In the genomic region with DNA sequence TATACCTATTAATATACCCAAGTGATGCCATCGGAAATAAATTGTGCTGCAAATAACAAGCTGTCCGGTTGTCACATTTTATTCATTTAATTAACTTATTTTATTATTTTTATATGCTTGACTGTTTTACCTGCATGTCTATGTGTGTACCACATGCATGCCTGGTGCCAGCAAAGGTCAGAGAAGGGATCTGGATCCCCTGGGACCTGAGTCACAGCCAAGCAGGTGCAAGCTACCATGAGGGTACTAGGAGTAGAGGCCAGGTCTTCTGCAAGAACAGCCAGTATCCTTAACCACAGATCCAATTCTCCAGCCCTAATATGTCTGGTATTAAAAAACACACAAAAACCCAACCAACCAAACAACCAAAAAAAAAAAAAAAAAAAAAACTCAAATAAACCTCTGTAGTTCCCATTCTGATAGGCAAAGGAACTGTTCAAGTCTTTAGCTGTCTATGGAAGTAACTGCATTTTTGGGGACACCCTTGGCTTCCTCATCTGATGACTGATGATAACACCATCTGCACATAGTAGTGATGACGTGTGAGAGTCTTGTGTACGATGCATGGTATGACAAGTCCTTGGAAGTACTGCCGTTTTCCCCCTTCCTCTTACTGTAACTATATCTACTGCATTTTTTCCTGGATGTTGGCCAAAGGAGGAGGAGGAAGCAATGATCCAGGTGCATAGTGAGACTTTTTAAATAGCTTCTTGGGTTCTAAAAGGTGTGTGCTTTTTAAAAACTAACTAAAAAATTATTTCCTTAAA, we compare ENCODE assay signal across 21 mouse cellular contexts. TPM values are rescaled to one million over a fixed set of nuclear protein-coding genes. Genes with fewer than 3 reads are reported as not detected.
A peak's percentile ranks its signal among the peaks of the same experiment; 100 is the strongest.
DNase-seq lines count a peak whose midpoint lies in the region; ATAC-seq and TF ChIP-seq lines count a peak whose summit lies in the region.
"Had no signal": no experiment of that assay in that cellular context is flagged by ENCODE, and none has a peak within 500 bp of the region (broad histone marks: within the 10 kb centered on the region; RNA-seq: fewer than 3 reads in every experiment).

No protein-coding gene starts in this region.

- H3K4me1 ChIP-seq in liver, adult 2 months (ENCODE audit: control insufficient read depth, insufficient read depth, low read length) = no peaks in the 10 kb centered on the region
- no peaks in the 10 kb centered on the region for H3K4me1 ChIP-seq in liver, embryonic 12.5 days
- H3K4me1 ChIP-seq in embryonic fibroblast, embryonic 13.5 days (ENCODE audit: control insufficient read depth, insufficient read depth, low read length) = no peaks in the 10 kb centered on the region
- no peaks in the 10 kb centered on the region for H3K4me1 ChIP-seq in stomach, embryonic 15.5 days
- H3K4me1 ChIP-seq: embryonic facial prominence, embryonic 10.5 days; forebrain, embryonic 10.5 days; forebrain, embryonic 13.5 days; heart, embryonic 10.5 days; hindbrain, embryonic 12.5 days; hindbrain, embryonic 15.5 days had no signal

- no peaks in the 10 kb centered on the region for H3K27me3 ChIP-seq in liver, adult 2 months (ENCODE audit: control insufficient read depth, insufficient read depth, low read length)
- no peaks in the 10 kb centered on the region for H3K27me3 ChIP-seq in liver, embryonic 12.5 days (replicated peaks)
- no peaks in the 10 kb centered on the region for H3K27me3 ChIP-seq in stomach, embryonic 15.5 days (replicated peaks)
- H3K27me3 ChIP-seq: embryonic facial prominence, embryonic 13.5 days; forebrain, embryonic 13.5 days; hindbrain, embryonic 12.5 days; hindbrain, embryonic 15.5 days had no signal

- DNase-seq in liver, adult 2 months (ENCODE audit: extremely low read depth, low read depth, low spot score) = peak; percentile 6
- no peak for DNase-seq in layer of hippocampus, adult 9-11 months
- DNase-seq in frontal cortex, postnatal 36 days (ENCODE audit: low spot score in 2 of 2) = no peak
- DNase-seq: adrenal gland, adult 8-10 months; adrenal gland, postnatal 25 days; cerebellum, adult 11-12 months; cerebellum, adult 8-10 months; cerebellum, postnatal 36 days; gastrocnemius, postnatal 25 days; heart, adult 2 months had no signal

- no peak for TF ChIP-seq POLR2A in liver, adult 2 months (IDR thresholded peaks at IDR 0.05; ENCODE audit: extremely low read depth, insufficient read depth, low read length)
- peak; percentile 47 for TF ChIP-seq POLR2A in embryonic fibroblast, embryonic 13.5 days (IDR thresholded peaks at IDR 0.05; ENCODE audit: low read depth, low read length)

- H3K4me2 ChIP-seq in liver, embryonic 12.5 days = no peak overlapping the region
- H3K4me2 ChIP-seq in stomach, embryonic 15.5 days = no peak overlapping the region
- H3K4me2 ChIP-seq: embryonic facial prominence, embryonic 13.5 days; forebrain, embryonic 13.5 days; hindbrain, embryonic 12.5 days; hindbrain, embryonic 15.5 days had no signal

- H3K9me3 ChIP-seq in liver, embryonic 12.5 days (replicated peaks) = no peaks in the 10 kb centered on the region
- no peaks in the 10 kb centered on the region for H3K9me3 ChIP-seq in stomach, embryonic 15.5 days
- H3K9me3 ChIP-seq: embryonic facial prominence, embryonic 10.5 days; embryonic facial prominence, embryonic 13.5 days; forebrain, embryonic 10.5 days; forebrain, embryonic 13.5 days; heart, embryonic 10.5 days; hindbrain, embryonic 12.5 days; hindbrain, embryonic 15.5 days had no signal

- no peak overlapping the region for H3K4me3 ChIP-seq in liver, adult 2 months (ENCODE audit: insufficient read depth, low read depth, low read length)
- H3K4me3 ChIP-seq in liver, embryonic 12.5 days = no peak overlapping the region
- no peak overlapping the region for H3K4me3 ChIP-seq in embryonic fibroblast, embryonic 13.5 days (ENCODE audit: insufficient read depth, low read length)
- no peak overlapping the region for H3K4me3 ChIP-seq in stomach, embryonic 15.5 days (replicated peaks)
- H3K4me3 ChIP-seq: embryonic facial prominence, embryonic 10.5 days; embryonic facial prominence, embryonic 13.5 days; forebrain, embryonic 10.5 days; forebrain, embryonic 13.5 days; heart, adult 2 months; heart, embryonic 10.5 days; hindbrain, embryonic 12.5 days; hindbrain, embryonic 15.5 days had no signal

- 87% methylated on average over 5 of the region's 5 CpGs for WGBS in liver, adult 2 months
- WGBS in liver, embryonic 12.5 days (ENCODE audit: insufficient replicate concordance) = 72% methylated on average over 5 of the region's 5 CpGs
- WGBS in stomach, embryonic 15.5 days = 78% methylated on average over 5 of the region's 5 CpGs

- no peak for TF ChIP-seq CTCF in liver, adult 2 months (IDR thresholded peaks at IDR 0.05; ENCODE audit: low read depth, low read length)
- no peak for TF ChIP-seq CTCF in embryonic fibroblast, embryonic 13.5 days (IDR thresholded peaks at IDR 0.05; ENCODE audit: borderline replicate concordance, insufficient read depth, low read length)

- no peak overlapping the region for H3K27ac ChIP-seq in liver, adult 2 months (replicated peaks; ENCODE audit: insufficient read depth, low read depth, low read length)
- no peak overlapping the region for H3K27ac ChIP-seq in liver, embryonic 12.5 days
- no peak overlapping the region for H3K27ac ChIP-seq in embryonic fibroblast, embryonic 13.5 days (ENCODE audit: insufficient read depth, low read length)
- no peak overlapping the region for H3K27ac ChIP-seq in stomach, embryonic 15.5 days
- H3K27ac ChIP-seq: embryonic facial prominence, embryonic 10.5 days; embryonic facial prominence, embryonic 13.5 days; forebrain, embryonic 10.5 days; forebrain, embryonic 13.5 days; heart, adult 2 months; heart, embryonic 10.5 days; hindbrain, embryonic 12.5 days; hindbrain, embryonic 15.5 days had no signal

- no peaks in the 10 kb centered on the region for H3K36me3 ChIP-seq in liver, adult 2 months (ENCODE audit: control insufficient read depth, insufficient read depth, low read length)
- H3K36me3 ChIP-seq in liver, embryonic 12.5 days = peaks cover 4% of the 10 kb centered on the region; the same call in 1 of the 2 replicates
- H3K36me3 ChIP-seq in stomach, embryonic 15.5 days = 0 out of 2 replicates have a peak, but pooled peaks cover 4% of the 10 kb centered on the region
- H3K36me3 ChIP-seq: forebrain, embryonic 10.5 days had no signal

- H3K9ac ChIP-seq in liver, adult 2 months (ENCODE audit: low read depth, low read length) = no peak overlapping the region
- H3K9ac ChIP-seq in liver, embryonic 12.5 days = no peak overlapping the region
- H3K9ac ChIP-seq in stomach, embryonic 15.5 days = no peak overlapping the region
- H3K9ac ChIP-seq: embryonic facial prominence, embryonic 13.5 days; forebrain, embryonic 13.5 days; hindbrain, embryonic 12.5 days; hindbrain, embryonic 15.5 days had no signal

- H3K79me2 ChIP-seq in liver, adult 2 months (ENCODE audit: control insufficient read depth, insufficient read depth, low read length) = no peaks in the 10 kb centered on the region

- no peak for ATAC-seq in liver, embryonic 12.5 days
- 0 out of 2 replicates have a peak, but pooled peaks have one; percentile 33 for ATAC-seq in stomach, embryonic 15.5 days (ENCODE audit: insufficient read depth, low FRiP score, low read depth)

RNA-seq across cellular contexts. Expression of a gene that starts 14.9 kb away (rescaled TPM):
- total RNA-seq in liver, adult 2 months (2014; rRNA removed) = 2.0 and 5.2 TPM in 2 replicates
- 3.6 and 4.6 TPM in 2 replicates for polyA plus RNA-seq in liver, adult 2 months (2012; rRNA removed)
- 26.4 and 31.0 TPM in 2 replicates for polyA plus RNA-seq in liver, embryonic 12.5 days (2016; fragmentation: Nextera tagmentation; extraction: Ambion mirVana)
- 5,580 and 7,205 TPM in 2 replicates for polyA plus RNA-seq in embryonic fibroblast, embryonic 13.5 days (2011; ENCODE audit: insufficient read length, low read depth, missing spikeins)
- 1,795 and 1,820 TPM in 2 replicates for polyA plus RNA-seq in stomach, embryonic 15.5 days (2015; fragmentation: Nextera tagmentation; extraction: Ambion mirVana)
- total RNA-seq: hematopoietic stem cell, adult 5-6 weeks had no signal

RNA-seq across cellular contexts. Expression of a gene that starts 48.4 kb away (rescaled TPM):
- total RNA-seq in liver, adult 2 months (2014; rRNA removed) = 2.1 and 3.1 TPM in 2 replicates
- polyA plus RNA-seq in liver, adult 2 months (2012; rRNA removed) = 0.76 and 0.77 TPM in 2 replicates
- 2.3 and 3.0 TPM in 2 replicates for polyA plus RNA-seq in liver, embryonic 12.5 days (2016; fragmentation: Nextera tagmentation; extraction: Ambion mirVana)
- polyA plus RNA-seq in embryonic fibroblast, embryonic 13.5 days (2011; ENCODE audit: insufficient read length, low read depth, missing spikeins) = 30.6 and 40.5 TPM in 2 replicates
- polyA plus RNA-seq in stomach, embryonic 15.5 days (2015; fragmentation: Nextera tagmentation; extraction: Ambion mirVana) = 11.6 and 12.2 TPM in 2 replicates

RNA-seq across cellular contexts. Expression of a gene that starts 50.0 kb away (rescaled TPM):
- 20.2 and 25.5 TPM in 2 replicates for total RNA-seq in liver, adult 2 months (2014; rRNA removed)
- 3.4 and 4.9 TPM in 2 replicates for polyA plus RNA-seq in liver, adult 2 months (2012; rRNA removed)
- polyA plus RNA-seq in liver, embryonic 12.5 days (2016; fragmentation: Nextera tagmentation; extraction: Ambion mirVana) = 0.74 and 1.4 TPM in 2 replicates
- polyA plus RNA-seq in embryonic fibroblast, embryonic 13.5 days (2011; ENCODE audit: insufficient read length, low read depth, missing spikeins) = 27.9 and 32.2 TPM in 2 replicates
- polyA plus RNA-seq in stomach, embryonic 15.5 days (2015; fragmentation: Nextera tagmentation; extraction: Ambion mirVana) = 4.9 TPM in 2 replicates
- polyA plus RNA-seq: forebrain, embryonic 10.5 days had no signal

Comparison
In these comparisons a context has a peak if more than half of its experiments do, and no peak if none do; other contexts are left out.
1. RNA of a gene that starts 14.9 kb away (polyA plus RNA-seq): 5,580 to 7,205 TPM in embryonic fibroblast, embryonic 13.5 days and 1,795 to 1,820 TPM in stomach, embryonic 15.5 days; 26.4 to 31.0 TPM in liver, embryonic 12.5 days and 3.6 to 4.6 TPM in liver, adult 2 months; every median in the first group is over 10 times any median in the second.